Mouse (Mus musculus) cortical plate, adult 2 months (tissue): ENCODE measurements around the gene Ppy.

Experiments used
- CTCF ChIP-seq: fragments of 200-500 bp; IDR thresholded peaks from 2 replicates; pipeline ENCODE4 v1.5.1; 2011; ENCODE audit warnings: mild to moderate bottlenecking, control low read depth, low read length; ENCODE audit not compliant: insufficient read depth; ENCODE audit errors: extremely low read depth
- POLR2A ChIP-seq: fragments of 200-500 bp; IDR thresholded peaks from 2 replicates; pipeline ENCODE4 v1.6.1; 2011; ENCODE audit warnings: mild to moderate bottlenecking, low read length, control low read depth; ENCODE audit not compliant: insufficient read depth; ENCODE audit errors: extremely low read depth

- TF ChIP-seq CTCF = no peak
- TF ChIP-seq POLR2A = no peak
Measured at GRCm38 (mm10) chr11:102061941-102062473, 39.1 kb downstream of the Ppy start.
